Mouse (Mus musculus) brain, embryonic 14.5 days (tissue): ENCODE data around the gene Cstf2t.

ENCODE experiments used
- CTCF ChIP-seq: fragments of 200-500 bp; IDR thresholded peaks from 2 replicates; pipeline ENCODE4 v1.5.1; 2012; ENCODE audit warnings: inconsistent platforms, mild to moderate bottlenecking, moderate library complexity, borderline replicate concordance; ENCODE audit not compliant: insufficient read depth, insufficient read length; ENCODE audit errors: extremely low read depth
- POLR2A ChIP-seq: fragments of 200-500 bp; IDR thresholded peaks from 2 replicates; pipeline ENCODE4 v1.6.1; 2012; ENCODE audit warnings: mild to moderate bottlenecking, inconsistent platforms, borderline replicate concordance; ENCODE audit not compliant: poor library complexity, insufficient read depth, insufficient read length, severe bottlenecking; ENCODE audit errors: extremely low read depth

- TF ChIP-seq CTCF = no peak
- TF ChIP-seq POLR2A = no peak
Observed at GRCm38 (mm10) chr19:31083761-31084160, 1.1 kb downstream of the Cstf2t start.
